Mouse (Mus musculus) heart, postnatal 36 days (tissue): ENCODE data around the gene Lipa. TPM values are rescaled to one million over a fixed set of nuclear protein-coding genes. Genes with fewer than 3 reads are reported as not detected.
A peak's percentile ranks its signal among the peaks of the same experiment; 100 is the strongest.

Source experiments
- DNase-seq, 2 experiments: peaks; one replicate each; pipeline ENCODE4 v3.0.0; 2021 to 2022
- intact Hi-C: fragments of 180-260 bp; cut with DNase I; formaldehyde crosslinking; loops from one replicate; pipeline ENCODE4 v1.15.1; 2025
- total RNA-seq, 2 experiments: library from RNA; stranded (reverse); gene quantifications; 2 replicates each; pipeline ENCODE4 v1.2.3; 2021

Lipa gene
- total RNA-seq, 2 experiments from 2014 or later: 28.0 to 28.4 TPM

DNA sequence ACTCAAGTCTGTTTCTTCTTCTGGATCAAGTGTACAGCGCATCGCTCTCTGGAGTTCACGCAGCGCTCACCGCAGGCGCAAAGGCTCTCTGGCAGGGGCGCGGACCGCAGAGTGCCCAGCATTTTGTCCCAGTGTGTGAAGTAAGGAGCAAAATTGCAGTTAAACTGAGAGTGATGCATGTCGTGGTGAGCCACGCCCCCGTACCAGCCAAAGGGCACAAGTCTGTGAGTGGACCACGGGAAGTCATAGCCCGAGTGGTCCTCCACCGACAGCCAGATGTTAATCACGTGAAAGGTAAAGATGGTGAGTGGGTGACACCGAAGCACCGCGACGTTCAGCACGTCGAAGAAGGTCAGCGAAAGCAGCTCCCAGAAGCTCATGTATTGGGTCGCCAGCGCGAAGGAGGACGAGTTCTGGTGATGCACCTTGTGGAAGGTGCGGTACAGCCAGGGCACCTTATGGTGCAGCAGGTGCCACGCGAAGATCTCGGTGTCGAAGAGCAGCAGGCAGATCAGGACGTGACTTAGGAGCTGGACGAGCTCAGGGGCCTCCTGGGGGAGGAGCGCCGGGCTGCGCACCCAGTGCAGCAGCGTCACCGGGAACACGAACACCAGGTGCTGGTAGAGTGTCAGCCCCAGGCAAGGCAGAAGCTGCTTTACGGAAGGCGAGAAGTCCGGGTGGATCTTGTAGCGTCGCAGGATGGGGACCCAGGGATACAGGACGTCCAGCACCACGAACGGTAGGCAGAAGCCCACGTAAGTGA is 52.9 kb downstream of the Lipa start:
- intact Hi-C loops: no loop called here
- DNase-seq: peak in 1 of 2 experiments; percentile 16

DNA sequence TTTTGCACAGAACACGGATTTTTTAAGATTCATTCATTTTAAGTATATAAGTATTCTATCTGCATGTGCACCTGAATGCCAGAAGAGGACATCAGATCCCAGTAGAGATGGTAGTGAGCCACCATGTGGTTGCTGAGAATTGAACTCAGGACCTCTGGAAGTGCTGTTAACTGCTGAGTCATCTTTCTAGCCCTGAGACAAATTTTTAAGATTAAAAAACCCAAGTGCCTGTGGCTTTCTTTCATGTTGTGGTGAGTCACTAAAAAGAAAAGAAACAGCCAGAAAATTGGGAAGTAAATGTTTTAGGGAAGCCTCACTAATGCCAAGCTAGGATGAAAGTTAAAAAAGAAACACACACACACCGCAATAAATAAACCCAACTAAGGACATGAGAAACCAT is 55.6 kb downstream of the Lipa start:
- no peak for DNase-seq
- intact Hi-C loops: no loop called here

DNA sequence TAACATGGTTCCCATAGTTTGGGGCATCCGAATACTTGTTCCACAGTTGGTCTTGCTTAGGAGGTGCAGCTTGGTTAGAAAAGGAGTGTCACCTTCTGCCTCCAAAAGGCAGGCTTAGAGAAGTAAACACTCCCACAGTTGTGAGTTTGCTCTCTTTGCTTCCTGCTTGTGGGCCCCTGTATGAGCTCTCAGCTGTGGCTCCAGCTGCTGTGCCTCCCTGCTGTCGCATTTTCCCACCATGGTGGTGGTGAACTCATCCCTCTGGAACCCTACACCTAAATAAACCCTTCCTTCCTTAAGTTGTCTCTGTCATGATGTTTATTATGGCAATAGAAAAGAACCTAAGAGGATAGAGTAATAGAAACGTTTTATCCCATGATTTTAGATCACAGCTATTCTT is 58.5 kb downstream of the Lipa start:
- intact Hi-C loops: no loop called here
- no peak for DNase-seq

DNA sequence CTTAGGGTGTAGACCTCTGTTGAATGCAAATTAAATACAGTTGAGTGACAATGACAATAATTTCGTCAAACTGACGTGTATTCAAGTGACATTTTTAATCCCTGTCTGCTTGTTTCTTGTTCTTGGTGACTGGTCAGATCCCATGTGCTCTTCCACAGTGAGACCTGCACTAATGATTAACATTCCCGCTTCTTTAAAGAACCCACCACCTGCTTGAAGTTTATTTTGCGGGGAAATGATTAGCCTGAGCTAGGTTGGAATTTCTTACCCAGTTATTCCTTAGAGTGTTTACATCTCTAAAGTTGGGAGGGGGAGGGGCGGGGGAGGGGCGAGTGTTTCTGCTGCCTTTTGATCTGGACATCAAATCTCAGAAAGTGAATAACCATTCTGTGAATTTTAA is 59.1 kb downstream of the Lipa start:
- intact Hi-C loops: no loop called here
- no peak for DNase-seq

DNA sequence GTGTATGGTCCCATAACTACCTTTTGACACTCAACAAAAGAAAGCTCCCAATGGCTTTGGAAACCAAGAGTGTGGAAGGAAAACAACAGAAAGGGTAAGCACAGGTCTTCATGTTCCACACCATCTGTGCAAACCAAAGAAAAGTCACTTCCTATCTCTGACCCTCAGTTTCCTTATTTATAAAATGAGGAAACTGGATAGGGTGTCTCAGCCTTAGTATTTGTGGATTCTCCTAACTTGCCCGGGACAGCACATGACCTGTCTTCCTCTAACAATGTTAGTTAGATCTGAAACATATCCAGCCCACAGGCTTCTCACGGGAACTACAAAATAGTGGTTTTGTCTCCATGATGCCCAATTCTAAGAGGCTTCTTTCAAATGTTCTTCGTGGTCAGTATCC is 62.8 kb downstream of the Lipa start:
- intact Hi-C loops: no loop called here
- DNase-seq: no peak

DNA sequence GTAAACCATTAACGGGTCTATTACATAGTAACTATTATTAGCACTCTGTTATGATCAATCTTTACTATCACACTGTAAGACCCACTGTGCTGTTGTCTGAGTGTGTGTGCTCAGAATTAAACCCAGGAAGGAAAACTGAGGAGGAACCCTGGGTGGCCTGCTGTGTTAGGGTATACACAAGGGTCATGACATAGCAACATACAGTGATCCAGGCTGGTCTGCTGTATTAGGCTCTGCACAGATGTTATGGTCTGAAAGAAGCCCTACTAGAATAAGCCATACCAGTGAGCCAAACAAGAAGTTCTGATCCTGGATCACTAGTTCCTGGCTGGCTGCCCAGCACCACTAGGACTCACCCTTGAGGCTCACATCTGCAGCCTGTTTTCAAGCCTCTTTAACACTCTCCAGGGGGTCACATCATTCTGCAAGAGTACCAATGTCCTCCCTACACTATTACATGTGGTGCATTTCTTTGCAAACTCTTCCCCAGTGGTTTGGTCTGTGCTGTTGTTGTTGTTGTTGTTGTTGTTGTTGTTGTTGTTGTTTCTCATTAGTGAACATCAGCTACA is 65.7 kb downstream of the Lipa start:
- intact Hi-C loops: no loop called here

DNA sequence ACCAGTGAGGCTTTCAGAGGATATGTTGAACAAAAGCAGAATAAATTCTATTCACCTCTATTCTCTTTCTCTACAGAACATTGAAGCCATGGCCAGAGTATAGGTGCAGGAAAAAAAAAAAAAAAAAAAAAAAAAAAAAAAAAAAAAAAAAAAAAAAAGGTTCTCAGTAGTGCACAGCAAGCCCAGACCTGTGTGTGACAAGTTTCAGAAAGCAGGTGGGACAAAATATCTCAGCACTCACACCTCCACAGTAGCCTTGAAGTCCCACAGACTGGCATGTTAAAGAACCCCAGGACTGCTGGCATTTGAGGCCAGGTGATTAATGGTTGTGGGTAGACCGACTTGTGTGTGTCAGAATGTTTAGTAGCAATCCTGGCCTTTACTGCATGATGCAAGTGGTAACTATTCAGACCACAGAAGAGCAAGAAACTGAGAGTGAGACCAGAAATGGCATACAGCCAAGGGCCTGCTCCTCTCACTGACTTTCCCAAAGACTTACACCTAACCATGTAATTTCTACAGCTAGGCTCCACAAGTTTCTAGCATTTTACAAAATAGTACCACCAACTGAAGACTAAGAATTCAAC is 76.4 kb downstream of the Lipa start:
- intact Hi-C loops: no loop called here

More for the DNA sequence above, 65.7 kb downstream of the Lipa start:
- DNase-seq: no peak

DNA sequence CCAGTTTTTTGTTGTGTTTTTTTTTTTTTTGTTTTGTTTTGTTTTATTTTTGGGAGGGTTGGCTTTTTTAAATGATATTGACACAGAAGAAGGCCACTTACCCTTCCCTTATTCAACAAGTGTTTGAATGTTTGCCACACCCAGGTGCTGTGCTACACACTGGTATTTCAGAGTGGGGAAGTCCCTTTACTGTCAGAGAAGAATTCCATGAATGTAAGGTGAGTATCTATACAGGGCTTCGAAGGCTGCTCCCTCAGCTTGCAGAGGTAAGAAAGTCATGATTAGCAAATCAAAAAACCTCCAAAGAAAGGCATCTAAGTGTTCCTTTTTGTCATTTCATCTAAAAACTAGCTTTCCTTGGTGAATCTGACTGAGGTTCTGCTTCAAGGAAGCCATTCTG is 78.4 kb downstream of the Lipa start:
- DNase-seq: no peak
- intact Hi-C loops: no loop called here

More for the DNA sequence above, 76.4 kb downstream of the Lipa start:
- no peak for DNase-seq

DNA sequence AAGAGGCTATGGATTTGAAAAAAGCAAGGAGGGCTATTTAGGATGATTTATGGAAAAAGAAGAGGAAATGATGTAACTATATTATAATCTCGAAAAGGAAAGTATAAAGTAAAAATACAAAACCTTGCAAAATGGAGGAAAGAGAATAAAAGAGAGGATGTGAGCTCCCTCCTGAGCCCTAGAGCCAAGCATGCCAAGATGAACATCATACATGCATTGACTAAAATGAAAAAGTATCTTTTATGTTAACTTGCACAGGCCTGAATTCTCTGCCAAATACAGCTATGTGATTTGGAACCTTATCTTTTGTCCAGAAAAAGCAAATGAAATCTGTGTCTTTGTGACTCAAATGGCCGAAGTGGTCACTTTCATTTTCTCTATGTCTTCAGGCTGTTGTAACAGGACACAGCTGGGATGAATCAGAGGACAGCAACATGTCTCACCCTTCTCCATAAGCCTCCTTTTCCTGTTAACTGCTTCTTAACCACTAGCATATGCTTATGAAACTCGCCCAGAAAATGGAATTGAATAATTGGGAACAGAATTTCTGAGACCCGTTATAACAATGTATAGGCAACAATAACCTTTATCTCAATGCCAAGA is 81.8 kb downstream of the Lipa start:
- no peak for DNase-seq
- intact Hi-C loops: no loop called here

DNA sequence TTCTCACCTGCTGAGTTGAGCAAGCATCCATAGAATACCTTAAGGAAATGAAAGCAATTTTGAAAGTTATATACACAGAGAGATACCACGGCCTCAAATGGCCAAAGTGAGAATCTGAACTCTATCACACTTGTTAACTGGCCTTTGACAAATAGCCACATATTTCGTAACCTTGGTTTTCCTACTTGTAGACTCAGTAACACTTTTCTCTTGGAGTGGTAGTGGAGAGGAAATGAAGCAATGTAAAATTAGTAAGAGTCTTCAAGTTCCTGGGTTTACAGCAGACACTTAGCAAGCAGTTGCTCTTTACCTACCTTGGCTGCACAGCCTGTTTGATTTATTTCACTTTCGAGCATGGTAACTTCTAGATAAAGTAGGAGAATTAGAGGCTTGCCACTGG is 82.5 kb downstream of the Lipa start:
- no peak for DNase-seq
- intact Hi-C loops: no loop called here

Other genes with a start within 250 kb of the Lipa start
- gene Fas, start 236.8 kb downstream of the Lipa start, total RNA-seq: 10 to 100 TPM; 15.0 to 15.7 TPM
- under 1 TPM; 0.28 to 0.49 TPM for gene Ch25h, start 52.3 kb downstream of the Lipa start, total RNA-seq
- gene Ifit2, start 23.2 kb upstream of the Lipa start, total RNA-seq: 1 to 10 TPM; 5.8 to 6.5 TPM
- 1 to 10 TPM; 4.2 to 9.2 TPM for gene Ifit3, start 56.1 kb upstream of the Lipa start, total RNA-seq
- 1 to 10 TPM; 1.1 to 1.9 TPM for gene Ifit1bl1, start 74.5 kb upstream of the Lipa start, total RNA-seq
- 1 to 10 TPM; 1.8 to 3.5 TPM for gene Ifit3b, start 80.5 kb upstream of the Lipa start, total RNA-seq
- 1 to 10 TPM; 1.1 to 1.2 TPM for gene Ifit1bl2, start 113.3 kb upstream of the Lipa start, total RNA-seq
- gene Ifit1, start 113.4 kb upstream of the Lipa start, total RNA-seq: 1 to 10 TPM; 2.0 to 3.5 TPM
- gene Slc16a12, start 219.8 kb upstream of the Lipa start, total RNA-seq: 1 to 10 TPM; 1.7 to 1.9 TPM